ENCODE assay signal across 10 mouse cellular contexts in genomic region chr13:58177511-58178208, GRCm38 (mm10). TPM values are rescaled to one million over a fixed set of nuclear protein-coding genes. Genes with fewer than 3 reads are reported as not detected.
DNase-seq lines count a peak whose midpoint lies in the region; ATAC-seq and TF ChIP-seq lines count a peak whose summit lies in the region.
"Had no signal": no experiment of that assay in that cellular context is flagged by ENCODE, and none has a peak within 500 bp of the region (broad histone marks: within the 10 kb centered on the region; RNA-seq: fewer than 3 reads in every experiment).

No protein-coding gene starts in this region.

- ATAC-seq in intestine, postnatal 0 days: no peak
- no peak for ATAC-seq in intestine, embryonic 16.5 days
- ATAC-seq in forebrain, embryonic 12.5 days (ENCODE audit: low FRiP score): no peak

- peaks cover 48% of the 10 kb centered on the region for H3K36me3 ChIP-seq in intestine, postnatal 0 days (ENCODE audit: control insufficient read depth, insufficient read depth)
- H3K36me3 ChIP-seq in intestine, embryonic 16.5 days (ENCODE audit: control insufficient read depth, insufficient read depth, low read length): peaks cover 24% of the 10 kb centered on the region
- H3K36me3 ChIP-seq in forebrain, embryonic 12.5 days (replicated peaks): peaks cover 70% of the 10 kb centered on the region

- H3K27ac ChIP-seq in intestine, postnatal 0 days (ENCODE audit: low read depth, low read length): no peak overlapping the region
- H3K27ac ChIP-seq in intestine, embryonic 16.5 days (ENCODE audit: low read length): no peak overlapping the region
- no peak overlapping the region for H3K27ac ChIP-seq in forebrain, embryonic 12.5 days
- H3K27ac ChIP-seq: neural tube, embryonic 13.5 days had no signal

- no peak overlapping the region for H3K4me2 ChIP-seq in intestine, postnatal 0 days (replicated peaks; ENCODE audit: low read depth)
- H3K4me2 ChIP-seq in intestine, embryonic 16.5 days (ENCODE audit: low read depth, low read length): no peak overlapping the region
- H3K4me2 ChIP-seq in forebrain, embryonic 12.5 days: no peak overlapping the region
- H3K4me2 ChIP-seq: neural tube, embryonic 13.5 days had no signal

- H3K4me1 ChIP-seq in intestine, postnatal 0 days (replicated peaks; ENCODE audit: control insufficient read depth, insufficient read depth, low read length): no peaks in the 10 kb centered on the region; the same call in 1 of the 2 replicates
- peaks cover 19% of the 10 kb centered on the region for H3K4me1 ChIP-seq in intestine, embryonic 16.5 days (ENCODE audit: control insufficient read depth, insufficient read depth, low read length)
- no peaks in the 10 kb centered on the region for H3K4me1 ChIP-seq in forebrain, embryonic 12.5 days
- H3K4me1 ChIP-seq: neural tube, embryonic 13.5 days had no signal

- WGBS in intestine, postnatal 0 days: 79% methylated on average over 9 of the region's 9 CpGs
- whole genome bisulfite sequencing in intestine, embryonic 16.5 days: 87% methylated on average over 9 of the region's 9 CpGs
- 94% methylated on average over 9 of the region's 9 CpGs for WGBS in forebrain, embryonic 12.5 days

- peak; percentile 30 for TF ChIP-seq CTCF in intestine, postnatal 0 days (IDR thresholded peaks at IDR 0.05; ENCODE audit: low read depth)

- no peaks in the 10 kb centered on the region for H3K9me3 ChIP-seq in intestine, postnatal 0 days (ENCODE audit: control insufficient read depth)
- no peaks in the 10 kb centered on the region for H3K9me3 ChIP-seq in intestine, embryonic 16.5 days (ENCODE audit: control insufficient read depth, low read length)
- no peaks in the 10 kb centered on the region for H3K9me3 ChIP-seq in forebrain, embryonic 12.5 days
- H3K9me3 ChIP-seq: neural tube, embryonic 13.5 days had no signal

- no peak overlapping the region for H3K9ac ChIP-seq in intestine, postnatal 0 days (ENCODE audit: low read depth, low read length)
- H3K9ac ChIP-seq in intestine, embryonic 16.5 days (ENCODE audit: low read depth, low read length): no peak overlapping the region
- no peak overlapping the region for H3K9ac ChIP-seq in forebrain, embryonic 12.5 days
- H3K9ac ChIP-seq: neural tube, embryonic 13.5 days had no signal

- DNase-seq in cerebellum, adult 18-20 months: peak; percentile 94 to 100
- peak; percentile 99 to 100 for DNase-seq in heart, postnatal 10 days
- peak; percentile 100 for DNase-seq in left cerebral cortex, adult 18-20 months (ENCODE audit: low spot score in 2 of 2)
- peak; percentile 100 for DNase-seq in right cerebral cortex, postnatal 25 days
- DNase-seq in neural tube, embryonic 10.5 days (ENCODE audit: extremely low spot score, low spot score): no peak

- no peak overlapping the region for H3K4me3 ChIP-seq in intestine, postnatal 0 days (ENCODE audit: low read depth, low read length)
- no peak overlapping the region for H3K4me3 ChIP-seq in intestine, embryonic 16.5 days (ENCODE audit: low read length)
- H3K4me3 ChIP-seq in forebrain, embryonic 12.5 days (replicated peaks): no peak overlapping the region
- H3K4me3 ChIP-seq: neural tube, embryonic 13.5 days had no signal

- no peaks in the 10 kb centered on the region for H3K27me3 ChIP-seq in intestine, postnatal 0 days (replicated peaks; ENCODE audit: control insufficient read depth, insufficient read depth, low read length)
- no peaks in the 10 kb centered on the region for H3K27me3 ChIP-seq in intestine, embryonic 16.5 days (replicated peaks; ENCODE audit: control insufficient read depth, insufficient read depth, low read length)
- H3K27me3 ChIP-seq in forebrain, embryonic 12.5 days: no peaks in the 10 kb centered on the region
- H3K27me3 ChIP-seq: CH12.LX; neural tube, embryonic 13.5 days had no signal

- intact Hi-C loops in heart, postnatal 10 days (cut with DNase I): no loop called here

RNA-seq across cellular contexts. Expression of gene Idnk, which starts 20.2 kb away (rescaled TPM):
- polyA plus RNA-seq in intestine, postnatal 0 days (2015; fragmentation: Nextera tagmentation; extraction: Ambion mirVana): 79.0 and 88.7 TPM in 2 replicates
- polyA plus RNA-seq in intestine, embryonic 16.5 days (2015; fragmentation: Nextera tagmentation; extraction: Ambion mirVana): 53.8 and 54.1 TPM in 2 replicates
- 10 to 100 TPM; 21.3 to 22.0 TPM for total RNA-seq in heart, postnatal 10 days (2021)
- 10 to 100 TPM; 29.6 to 33.2 TPM for total RNA-seq in left cerebral cortex, adult 18-20 months (2021)
- polyA plus RNA-seq in forebrain, embryonic 12.5 days (2016; fragmentation: Nextera tagmentation; extraction: Ambion mirVana): 54.7 and 59.5 TPM in 2 replicates

RNA-seq across cellular contexts. Expression of gene Ubqln1, which starts 37.8 kb away (rescaled TPM):
- 59.5 and 61.3 TPM in 2 replicates for polyA plus RNA-seq in intestine, postnatal 0 days (2015; fragmentation: Nextera tagmentation; extraction: Ambion mirVana)
- 80.2 and 83.9 TPM in 2 replicates for polyA plus RNA-seq in intestine, embryonic 16.5 days (2015; fragmentation: Nextera tagmentation; extraction: Ambion mirVana)
- 10 to 100 TPM; 64.2 to 65.1 TPM for total RNA-seq in heart, postnatal 10 days (2021)
- total RNA-seq in left cerebral cortex, adult 18-20 months (2021): 100 to 1,000 TPM; 155 to 162 TPM
- polyA plus RNA-seq in forebrain, embryonic 12.5 days (2016; fragmentation: Nextera tagmentation; extraction: Ambion mirVana): 162 and 172 TPM in 2 replicates

RNA-seq across cellular contexts. Expression of gene Hnrnpa0, which starts 49.3 kb away (rescaled TPM):
- 27.9 and 29.5 TPM in 2 replicates for polyA plus RNA-seq in intestine, postnatal 0 days (2015; fragmentation: Nextera tagmentation; extraction: Ambion mirVana)
- polyA plus RNA-seq in intestine, embryonic 16.5 days (2015; fragmentation: Nextera tagmentation; extraction: Ambion mirVana): 20.0 and 20.9 TPM in 2 replicates
- total RNA-seq in heart, postnatal 10 days (2021): 100 to 1,000 TPM; 139 to 141 TPM
- total RNA-seq in left cerebral cortex, adult 18-20 months (2021): 100 to 1,000 TPM; 125 to 127 TPM
- 69.5 and 75.3 TPM in 2 replicates for polyA plus RNA-seq in forebrain, embryonic 12.5 days (2016; fragmentation: Nextera tagmentation; extraction: Ambion mirVana)
